In genomic region chr5:122912863-122913262, GRCm38 (mm10) we compare ENCODE assay signal across 12 mouse cellular contexts.
DNase-seq lines count a peak whose midpoint lies in the region; ATAC-seq and TF ChIP-seq lines count a peak whose summit lies in the region.
"Had no signal": no experiment of that assay in that cellular context is flagged by ENCODE, and none has a peak within 500 bp of the region (broad histone marks: within the 10 kb centered on the region; RNA-seq: fewer than 3 reads in every experiment).

No protein-coding gene starts in this region.

- H3K9me3 ChIP-seq in intestine, postnatal 0 days (ENCODE audit: control insufficient read depth) = no peaks in the 10 kb centered on the region
- H3K9me3 ChIP-seq in intestine, embryonic 15.5 days = no peaks in the 10 kb centered on the region
- no peaks in the 10 kb centered on the region for H3K9me3 ChIP-seq in heart, embryonic 11.5 days (replicated peaks; ENCODE audit: control insufficient read depth, low read length)
- H3K9me3 ChIP-seq: liver, embryonic 15.5 days had no signal

- no peak overlapping the region for H3K4me2 ChIP-seq in intestine, postnatal 0 days (replicated peaks; ENCODE audit: low read depth)
- no peak overlapping the region for H3K4me2 ChIP-seq in intestine, embryonic 15.5 days (replicated peaks)
- H3K4me2 ChIP-seq in heart, embryonic 11.5 days = no peak overlapping the region
- H3K4me2 ChIP-seq: liver, embryonic 15.5 days had no signal

- H3K27ac ChIP-seq in intestine, postnatal 0 days (ENCODE audit: low read depth, low read length) = no peak overlapping the region
- no peak overlapping the region for H3K27ac ChIP-seq in intestine, embryonic 15.5 days
- H3K27ac ChIP-seq in bone marrow, adult 2 months (ENCODE audit: control insufficient read depth, insufficient read depth, low read depth, low read length, poor library complexity) = no peak overlapping the region
- no peak overlapping the region for H3K27ac ChIP-seq in heart, embryonic 11.5 days (ENCODE audit: low read depth, low read length)
- H3K27ac ChIP-seq: liver, embryonic 15.5 days had no signal

- no peak overlapping the region for H3K9ac ChIP-seq in intestine, postnatal 0 days (ENCODE audit: low read depth, low read length)
- H3K9ac ChIP-seq in intestine, embryonic 15.5 days = no peak overlapping the region
- no peak overlapping the region for H3K9ac ChIP-seq in heart, embryonic 11.5 days (ENCODE audit: low read depth, low read length)
- H3K9ac ChIP-seq: liver, embryonic 15.5 days had no signal

- peak; percentile 52 for DNase-seq in thymus, postnatal 4 days
- no peak for DNase-seq in thymus, postnatal 36 days
- DNase-seq in left cerebral cortex, adult 11 months (ENCODE audit: low spot score) = no peak
- DNase-seq: cerebellum, postnatal 36 days; heart, postnatal 14 days; thymus, adult 18-20 months had no signal

- TF ChIP-seq POLR2A in bone marrow, adult 2 months (IDR thresholded peaks at IDR 0.05; ENCODE audit: borderline replicate concordance, control insufficient read depth, low read depth, low read length) = no peak

- no peak overlapping the region for H3K4me3 ChIP-seq in intestine, postnatal 0 days (ENCODE audit: low read depth, low read length)
- no peak overlapping the region for H3K4me3 ChIP-seq in intestine, embryonic 15.5 days (replicated peaks)
- H3K4me3 ChIP-seq in bone marrow, adult 2 months (replicated peaks; ENCODE audit: control insufficient read depth, low read depth, low read length) = no peak overlapping the region
- H3K4me3 ChIP-seq in heart, embryonic 11.5 days (ENCODE audit: low read depth, low read length) = no peak overlapping the region
- H3K4me3 ChIP-seq: liver, embryonic 15.5 days had no signal

- 93% methylated on average over 4 of the region's 4 CpGs for WGBS in intestine, postnatal 0 days
- WGBS in intestine, embryonic 15.5 days = 94% methylated on average over 4 of the region's 4 CpGs
- 86% methylated on average over 4 of the region's 4 CpGs for WGBS in bone marrow, adult 2 months
- WGBS in heart, embryonic 11.5 days (ENCODE audit: insufficient replicate concordance) = 89% methylated on average over 4 of the region's 4 CpGs

- H3K4me1 ChIP-seq in intestine, postnatal 0 days (replicated peaks; ENCODE audit: control insufficient read depth, insufficient read depth, low read length) = no peaks in the 10 kb centered on the region
- 0 out of 2 replicates have a peak, but pooled peaks cover 3% of the 10 kb centered on the region for H3K4me1 ChIP-seq in intestine, embryonic 15.5 days (replicated peaks)
- H3K4me1 ChIP-seq in bone marrow, adult 2 months (ENCODE audit: control insufficient read depth, insufficient read depth, low read length) = no peaks in the 10 kb centered on the region
- no peaks in the 10 kb centered on the region for H3K4me1 ChIP-seq in heart, embryonic 11.5 days (ENCODE audit: control insufficient read depth, insufficient read depth, low read length)

- H3K36me3 ChIP-seq in intestine, postnatal 0 days (ENCODE audit: control insufficient read depth, insufficient read depth) = no peaks in the 10 kb centered on the region; the same call in 1 of the 2 replicates
- H3K36me3 ChIP-seq in intestine, embryonic 15.5 days = no peaks in the 10 kb centered on the region
- H3K36me3 ChIP-seq in heart, embryonic 11.5 days (ENCODE audit: control insufficient read depth, insufficient read depth, low read length) = no peaks in the 10 kb centered on the region; the same call in 1 of the 2 replicates
- H3K36me3 ChIP-seq: liver, embryonic 15.5 days had no signal

- TF ChIP-seq CTCF in intestine, postnatal 0 days (IDR thresholded peaks at IDR 0.05; ENCODE audit: low read depth) = peak; percentile 44
- TF ChIP-seq CTCF in bone marrow, adult 2 months (IDR thresholded peaks at IDR 0.05; ENCODE audit: control insufficient read depth, insufficient read depth, low read length) = 0 out of 2 replicates have a peak, but pooled peaks have one; percentile 18

- H3K27me3 ChIP-seq in intestine, postnatal 0 days (replicated peaks; ENCODE audit: control insufficient read depth, insufficient read depth, low read length) = no peaks in the 10 kb centered on the region
- H3K27me3 ChIP-seq in intestine, embryonic 15.5 days (replicated peaks) = no peaks in the 10 kb centered on the region
- no peaks in the 10 kb centered on the region for H3K27me3 ChIP-seq in heart, embryonic 11.5 days (ENCODE audit: control insufficient read depth, insufficient read depth, low read length)
- H3K27me3 ChIP-seq: liver, embryonic 15.5 days had no signal

- no peak for ATAC-seq in intestine, postnatal 0 days
- ATAC-seq in intestine, embryonic 15.5 days = no peak
- ATAC-seq in heart, embryonic 11.5 days (replicated peaks; ENCODE audit: insufficient number of reproducible peaks, low FRiP score, low TSS enrichment) = no peak
- ATAC-seq: inflammation-experienced regulatory T-cells, adult 6 months had no signal
